Mouse (Mus musculus): ENCODE measurements around the gene Ccdc88a. TPM values are rescaled to one million over a fixed set of nuclear protein-coding genes. Genes with fewer than 3 reads are reported as not detected.
A peak's percentile ranks its signal among the peaks of the same experiment; 100 is the strongest.

Ccdc88a gene
- polyA plus RNA-seq, 1 experiment from 2014 or later, result 19.5 TPM

- no peak for TF ChIP-seq CTCF (IDR thresholded peaks at IDR 0.05; ENCODE audit: low read depth)
- 72% methylated on average over 1 of the region's 1 CpGs for WGBS
- no peak overlapping the region for H3K4me3 ChIP-seq (replicated peaks; ENCODE audit: low read depth, low read length)
Observed at GRCm38 (mm10) chr11:29352214-29352613, 21.2 kb upstream of the Ccdc88a start.

GRCm38 (mm10) chr11:29368161-29368560 lies 5.3 kb upstream of the Ccdc88a start:
- H3K4me1 ChIP-seq (replicated peaks; ENCODE audit: insufficient read depth, low read length), result no peaks in the 10 kb centered on the region
- H3K36me3 ChIP-seq (ENCODE audit: insufficient read depth, low read length), result no peaks in the 10 kb centered on the region
- DNase-seq (ENCODE audit: low spot score), result no peak
- no peaks in the 10 kb centered on the region for H3K9me3 ChIP-seq (replicated peaks; ENCODE audit: low read length)
- H3K9ac ChIP-seq (ENCODE audit: low read depth, low read length), result no peak overlapping the region
- WGBS, result 71% methylated on average over 1 of the region's 1 CpGs
- H3K27me3 ChIP-seq (ENCODE audit: insufficient read depth, low read length), result no peaks in the 10 kb centered on the region
- no peak for TF ChIP-seq CTCF (IDR thresholded peaks at IDR 0.05; ENCODE audit: low read depth)
- H3K4me2 ChIP-seq (ENCODE audit: low read length), result no peak overlapping the region
- H3K27ac ChIP-seq, result no peak overlapping the region
- no peak overlapping the region for H3K4me3 ChIP-seq (replicated peaks; ENCODE audit: low read depth, low read length)
- no peak for ATAC-seq (replicated peaks; ENCODE audit: low FRiP score, low read depth)

More at GRCm38 (mm10) chr11:29352214-29352613, 21.2 kb upstream of the Ccdc88a start:
- H3K4me1 ChIP-seq (replicated peaks; ENCODE audit: insufficient read depth, low read length), result no peaks in the 10 kb centered on the region
- no peak overlapping the region for H3K9ac ChIP-seq (ENCODE audit: low read depth, low read length)
- no peak overlapping the region for H3K4me2 ChIP-seq (ENCODE audit: low read length)
- H3K9me3 ChIP-seq (replicated peaks; ENCODE audit: low read length), result no peaks in the 10 kb centered on the region
- ATAC-seq (replicated peaks; ENCODE audit: low FRiP score, low read depth) (no peak), DNase-seq (ENCODE audit: low spot score) (no peak)
- no peak overlapping the region for H3K27ac ChIP-seq
- no peaks in the 10 kb centered on the region for H3K36me3 ChIP-seq (ENCODE audit: insufficient read depth, low read length)
- no peaks in the 10 kb centered on the region for H3K27me3 ChIP-seq (ENCODE audit: insufficient read depth, low read length)

GRCm38 (mm10) chr11:29373050-29373395 lies 435 bp upstream of the Ccdc88a start:
- no peak for TF ChIP-seq CTCF (IDR thresholded peaks at IDR 0.05; ENCODE audit: low read depth)
- DNase-seq (ENCODE audit: low spot score) (no peak), ATAC-seq (replicated peaks; ENCODE audit: low FRiP score, low read depth) (no peak)
- H3K27me3 ChIP-seq (ENCODE audit: insufficient read depth, low read length), result no peaks in the 10 kb centered on the region
- peak overlapping the region; percentile 76 for H3K4me2 ChIP-seq (ENCODE audit: low read length)
- no peaks in the 10 kb centered on the region for H3K4me1 ChIP-seq (replicated peaks; ENCODE audit: insufficient read depth, low read length)
- 3% methylated on average over 11 of the region's 11 CpGs for WGBS
- no peaks in the 10 kb centered on the region for H3K9me3 ChIP-seq (replicated peaks; ENCODE audit: low read length)
- no peaks in the 10 kb centered on the region for H3K36me3 ChIP-seq (ENCODE audit: insufficient read depth, low read length)
- peak overlapping the region; percentile 92; the same call in 1 of the 2 replicates for H3K27ac ChIP-seq
- H3K9ac ChIP-seq (ENCODE audit: low read depth, low read length), result peak overlapping the region; percentile 87
- peak overlapping the region; percentile 97 for H3K4me3 ChIP-seq (replicated peaks; ENCODE audit: low read depth, low read length)

- H3K27me3 ChIP-seq (ENCODE audit: insufficient read depth, low read length), result no peaks in the 10 kb centered on the region
- peak; percentile 2; the same call in 1 of the 2 replicates for ATAC-seq (replicated peaks; ENCODE audit: low FRiP score, low read depth)
- peak overlapping the region; percentile 87 for H3K9ac ChIP-seq (ENCODE audit: low read depth, low read length)
- H3K27ac ChIP-seq, result peak overlapping the region; percentile 92; the same call in 1 of the 2 replicates
- no peaks in the 10 kb centered on the region for H3K36me3 ChIP-seq (ENCODE audit: insufficient read depth, low read length)
- no peaks in the 10 kb centered on the region for H3K4me1 ChIP-seq (replicated peaks; ENCODE audit: insufficient read depth, low read length)
- H3K4me3 ChIP-seq (replicated peaks; ENCODE audit: low read depth, low read length), result peak overlapping the region; percentile 97
- DNase-seq (ENCODE audit: low spot score), result no peak
- TF ChIP-seq CTCF (IDR thresholded peaks at IDR 0.05; ENCODE audit: low read depth), result no peak
- no peaks in the 10 kb centered on the region for H3K9me3 ChIP-seq (replicated peaks; ENCODE audit: low read length)
- H3K4me2 ChIP-seq (ENCODE audit: low read length), result peak overlapping the region; percentile 76
- WGBS, result 1% methylated on average over 8 of the region's 8 CpGs
Observed at GRCm38 (mm10) chr11:29374274-29374656, 807 bp downstream of the Ccdc88a start.

- H3K4me2 ChIP-seq (ENCODE audit: low read length), result no peak overlapping the region
- H3K4me3 ChIP-seq (replicated peaks; ENCODE audit: low read depth, low read length), result no peak overlapping the region
- H3K36me3 ChIP-seq (ENCODE audit: insufficient read depth, low read length), result no peaks in the 10 kb centered on the region
- no peak for TF ChIP-seq CTCF (IDR thresholded peaks at IDR 0.05; ENCODE audit: low read depth)
- no peaks in the 10 kb centered on the region for H3K9me3 ChIP-seq (replicated peaks; ENCODE audit: low read length)
- WGBS, result 66% methylated on average over 2 of the region's 2 CpGs
- H3K9ac ChIP-seq (ENCODE audit: low read depth, low read length), result no peak overlapping the region
- DNase-seq (ENCODE audit: low spot score), result no peak
- H3K27ac ChIP-seq, result no peak overlapping the region
- no peaks in the 10 kb centered on the region for H3K27me3 ChIP-seq (ENCODE audit: insufficient read depth, low read length)
- ATAC-seq (replicated peaks; ENCODE audit: low FRiP score, low read depth), result no peak
- no peaks in the 10 kb centered on the region for H3K4me1 ChIP-seq (replicated peaks; ENCODE audit: insufficient read depth, low read length)
Observed at GRCm38 (mm10) chr11:29376635-29377034, 3.2 kb downstream of the Ccdc88a start.

- WGBS, result 89% methylated on average over 1 of the region's 1 CpGs
- ATAC-seq (replicated peaks; ENCODE audit: low FRiP score, low read depth) (no peak), DNase-seq (ENCODE audit: low spot score) (no peak)
- H3K4me3 ChIP-seq (replicated peaks; ENCODE audit: low read depth, low read length), result no peak overlapping the region
- H3K4me2 ChIP-seq (ENCODE audit: low read length), result no peak overlapping the region
- H3K9ac ChIP-seq (ENCODE audit: low read depth, low read length), result no peak overlapping the region
- no peaks in the 10 kb centered on the region for H3K36me3 ChIP-seq (ENCODE audit: insufficient read depth, low read length)
- no peak for TF ChIP-seq CTCF (IDR thresholded peaks at IDR 0.05; ENCODE audit: low read depth)
- no peak overlapping the region for H3K27ac ChIP-seq
- no peaks in the 10 kb centered on the region for H3K27me3 ChIP-seq (ENCODE audit: insufficient read depth, low read length)
- H3K4me1 ChIP-seq (replicated peaks; ENCODE audit: insufficient read depth, low read length), result no peaks in the 10 kb centered on the region
- no peaks in the 10 kb centered on the region for H3K9me3 ChIP-seq (replicated peaks; ENCODE audit: low read length)
Observed at GRCm38 (mm10) chr11:29378751-29379150, 5.3 kb downstream of the Ccdc88a start.

- Histone ChIP-seq H3K36me3 (ENCODE audit: insufficient read depth, low read length) (no peaks in the 10 kb centered on the region), H3K4me1 (replicated peaks; ENCODE audit: insufficient read depth, low read length) (no peaks in the 10 kb centered on the region), H3K4me3 (replicated peaks; ENCODE audit: low read depth, low read length) (no peak overlapping the region), H3K27me3 (ENCODE audit: insufficient read depth, low read length) (no peaks in the 10 kb centered on the region), H3K9ac (ENCODE audit: low read depth, low read length) (no peak overlapping the region), H3K27ac (no peak overlapping the region), H3K4me2 (ENCODE audit: low read length) (no peak overlapping the region), H3K9me3 (replicated peaks; ENCODE audit: low read length) (no peaks in the 10 kb centered on the region)
- DNase-seq (ENCODE audit: low spot score) (no peak), ATAC-seq (replicated peaks; ENCODE audit: low FRiP score, low read depth) (no peak)
- TF ChIP-seq CTCF (IDR thresholded peaks at IDR 0.05; ENCODE audit: low read depth), result no peak
- WGBS, result 69% methylated on average over 2 of the region's 2 CpGs
Observed at GRCm38 (mm10) chr11:29383493-29383892, 10.0 kb downstream of the Ccdc88a start.

Data from kidney, postnatal 0 days (tissue).